In the genomic region with DNA sequence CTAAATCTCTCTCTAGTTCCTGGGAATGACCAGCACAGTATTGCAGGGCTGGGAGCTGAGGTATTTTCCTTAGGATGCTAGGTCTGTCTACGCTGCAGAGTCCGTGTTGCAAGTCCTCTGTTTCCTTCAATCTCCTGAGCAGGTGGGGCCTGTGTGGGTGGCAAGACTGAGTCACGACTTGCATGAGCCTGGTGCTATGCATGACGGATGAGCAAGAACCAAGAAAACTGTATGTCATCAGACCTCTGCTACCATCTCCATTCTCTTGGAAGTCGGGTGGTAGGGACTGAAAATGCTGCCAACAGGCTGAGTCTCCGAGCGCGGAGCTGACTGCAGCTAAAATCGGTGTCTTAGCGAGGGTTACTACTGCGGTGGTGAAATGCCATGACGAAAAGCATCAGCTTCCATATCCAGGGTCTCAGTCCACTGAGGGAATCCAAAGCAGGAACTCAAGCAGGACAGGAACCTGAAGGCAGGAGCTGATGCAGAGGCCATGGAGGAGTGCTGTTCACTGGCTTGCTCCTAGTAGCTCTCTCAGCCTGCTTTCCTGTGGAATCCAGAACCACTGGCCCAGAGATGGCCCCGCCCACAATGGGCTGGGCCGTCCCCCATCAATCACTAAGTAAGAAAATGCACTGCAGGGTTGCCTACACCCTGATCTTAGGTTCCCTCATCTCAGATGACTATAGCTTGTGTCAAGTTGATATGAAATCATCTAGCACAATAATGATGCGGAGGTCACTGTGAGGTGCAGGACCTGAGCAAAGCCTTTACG, we compare ENCODE assay signal across 24 mouse cellular contexts.
DNase-seq lines count a peak whose midpoint lies in the region; ATAC-seq lines count a peak whose summit lies in the region.
"Had no signal": no experiment of that assay in that cellular context is flagged by ENCODE, and none has a peak within 500 bp of the region (broad histone marks: within the 10 kb centered on the region; RNA-seq: fewer than 3 reads in every experiment).

No protein-coding gene starts in this region.

- DNase-seq in frontal cortex, postnatal 14 days (ENCODE audit: low spot score in 2 of 2), result no peak
- DNase-seq in right cerebral cortex, adult 18-20 months, result peak; percentile 75
- no peak for DNase-seq in right cerebral cortex, postnatal 10 days (ENCODE audit: low spot score in 2 of 2)
- DNase-seq in brain, adult 2 months (ENCODE audit: low read depth, low spot score), result peak; percentile 84
- peak; percentile 28 to 36 for DNase-seq in right cerebral cortex, postnatal 36 days (ENCODE audit: low spot score in 2 of 2)
- no peak for DNase-seq in urinary bladder, postnatal 36 days (ENCODE audit: low spot score in 2 of 2)
- DNase-seq: cerebellum, adult 8-10 months; cerebellum, postnatal 36 days; embryo, embryonic 11 days; gastrocnemius, postnatal 14 days; heart, postnatal 14 days; kidney, adult 11 months; kidney, postnatal 25 days; liver, postnatal 0 days; lung, postnatal 4 days; spleen, adult 18-20 months; thymus, adult 18-20 months; thymus, postnatal 25 days had no signal

- peak; percentile 94 for ATAC-seq in frontal cortex, adult (ENCODE audit: low TSS enrichment)
- ATAC-seq: activated CD4-positive, CD25-positive, alpha-beta regulatory T cell, adult 4 months; CD4-positive, CD25-positive, alpha-beta regulatory T cell, adult 4 months; forebrain, embryonic 14.5 days; inflammation-experienced regulatory T-cells, adult 6 months; liver, embryonic 12.5 days; liver, postnatal 0 days had no signal

Comparison
In these comparisons a context has a peak if more than half of its experiments do, and no peak if none do; other contexts are left out.
1. DNase-seq: peak in right cerebral cortex, adult 18-20 months (single experiment), brain, adult 2 months (single experiment) and right cerebral cortex, postnatal 36 days (2 of 2); none in frontal cortex, postnatal 14 days (0 of 2), right cerebral cortex, postnatal 10 days (0 of 2) and urinary bladder, postnatal 36 days (0 of 2).